Mouse (Mus musculus): ENCODE measurements at regions not wholly inside any gene's neighbourhood (a gene's known extent, or its start where the extent isn't known, plus 50 kb on each side); places are given as distances from the start of the nearest gene placed in this dataset.

- no peak for TF ChIP-seq POLR2A (IDR thresholded peaks at IDR 0.05; ENCODE audit: insufficient read depth, low read depth, low read length)
- no peak for TF ChIP-seq CTCF (IDR thresholded peaks at IDR 0.05)
- TF ChIP-seq EP300 (IDR thresholded peaks at IDR 0.05; ENCODE audit: insufficient read depth, low read depth, low read length): no peak
Measured at GRCm38 (mm10) chr1:36016566-36016965, 51.6 kb upstream of the Hs6st1 start.

Measured in heart, adult 2 months (tissue).